Mouse (Mus musculus): Measurements from ENCODE around the gene Fam241b.

Gene Fam241b

GRCm38 (mm10) chr10:62069946-62070345 lies 73.8 kb downstream of the Fam241b start:
- peak in 1 of 2 experiments; percentile 54 for DNase-seq

GRCm38 (mm10) chr10:62069398-62069797 lies 74.3 kb downstream of the Fam241b start:
- no peak for DNase-seq

GRCm38 (mm10) chr10:62068532-62068931 lies 75.2 kb downstream of the Fam241b start:
- DNase-seq: peak; percentile 97

GRCm38 (mm10) chr10:62066213-62066612 lies 77.5 kb downstream of the Fam241b start:
- DNase-seq: no peak

GRCm38 (mm10) chr10:62062786-62063185 lies 80.9 kb downstream of the Fam241b start:
- DNase-seq: no peak

- peak in 1 of 2 experiments; percentile 32 for DNase-seq
These were observed 82.6 kb downstream of the Fam241b start for GRCm38 (mm10) chr10:62060969-62061678.

GRCm38 (mm10) chr10:62060224-62060913 lies 83.4 kb downstream of the Fam241b start:
- DNase-seq: no peak

GRCm38 (mm10) chr10:62058508-62059375 lies 85.0 kb downstream of the Fam241b start:
- DNase-seq: peak; percentile 39 to 65
